ENCODE assay signal across 14 mouse cellular contexts in the genomic region with DNA sequence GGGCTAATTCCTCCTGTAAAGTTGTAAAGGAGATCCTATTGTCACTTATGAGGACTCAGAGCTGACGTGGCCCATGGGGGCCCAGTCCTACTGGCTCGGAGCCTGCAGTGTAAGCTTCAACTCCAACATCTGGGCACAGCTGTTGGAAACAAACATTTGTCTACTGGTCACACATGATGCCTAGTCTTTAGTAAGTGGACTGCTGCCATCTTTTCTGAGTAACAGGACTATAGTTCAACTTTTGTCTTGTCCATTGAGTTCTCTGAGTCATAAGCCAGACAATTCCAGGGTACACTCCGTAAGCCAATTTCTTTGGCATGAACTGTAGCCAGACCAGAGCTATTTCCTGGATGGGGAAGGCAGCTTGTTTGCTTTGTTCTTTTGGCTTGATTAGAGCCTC. TPM values are rescaled to one million over a fixed set of nuclear protein-coding genes. Genes with fewer than 3 reads are reported as not detected.
DNase-seq lines count a peak whose midpoint lies in the region; ATAC-seq lines count a peak whose summit lies in the region.
"Had no signal": no experiment of that assay in that cellular context is flagged by ENCODE, and none has a peak within 500 bp of the region (broad histone marks: within the 10 kb centered on the region; RNA-seq: fewer than 3 reads in every experiment).

No protein-coding gene starts in this region.

- H3K4me3 ChIP-seq in stomach, embryonic 16.5 days (replicated peaks; ENCODE audit: low read length): no peak overlapping the region
- H3K4me3 ChIP-seq: forebrain, embryonic 15.5 days; heart, embryonic 15.5 days; limb, embryonic 10.5 days had no signal

- peak overlapping the region; percentile 22; the same call in 1 of the 2 replicates for H3K27ac ChIP-seq in stomach, embryonic 16.5 days (ENCODE audit: low read length)
- H3K27ac ChIP-seq: forebrain, embryonic 15.5 days; heart, embryonic 15.5 days; limb, embryonic 10.5 days had no signal

- H3K4me1 ChIP-seq in stomach, embryonic 16.5 days (ENCODE audit: control insufficient read depth, insufficient read depth, low read length): peaks cover 7% of the 10 kb centered on the region; the same call in 1 of the 2 replicates
- H3K4me1 ChIP-seq: forebrain, embryonic 15.5 days; heart, embryonic 15.5 days; limb, embryonic 10.5 days had no signal

- DNase-seq in kidney, postnatal 36 days: peak; percentile 16 to 49
- no peak for DNase-seq in kidney, adult 11 months
- DNase-seq in fat pad, adult 2 months (ENCODE audit: extremely low read depth, low read depth, low spot score): peak; percentile 62
- DNase-seq in heart, postnatal 4 days: peak; percentile 65
- no peak for DNase-seq in layer of hippocampus, postnatal 14 days (ENCODE audit: low spot score in 2 of 2)
- DNase-seq: adrenal gland, adult 8-10 months; embryo, embryonic 11 days; layer of hippocampus, adult 9-11 months had no signal

- H3K9me3 ChIP-seq in stomach, embryonic 16.5 days (replicated peaks; ENCODE audit: control insufficient read depth, low read length): no peaks in the 10 kb centered on the region
- H3K9me3 ChIP-seq: forebrain, embryonic 15.5 days; heart, embryonic 15.5 days; limb, embryonic 10.5 days had no signal

- H3K36me3 ChIP-seq in stomach, embryonic 16.5 days (ENCODE audit: control insufficient read depth, insufficient read depth, low read length): no peaks in the 10 kb centered on the region
- H3K36me3 ChIP-seq: forebrain, embryonic 15.5 days; heart, embryonic 15.5 days; limb, embryonic 10.5 days had no signal

- H3K27me3 ChIP-seq in stomach, embryonic 16.5 days (ENCODE audit: control insufficient read depth, insufficient read depth, low read length): no peaks in the 10 kb centered on the region
- H3K27me3 ChIP-seq: forebrain, embryonic 15.5 days; heart, embryonic 15.5 days had no signal

- H3K4me2 ChIP-seq in stomach, embryonic 16.5 days (ENCODE audit: low read depth, low read length): no peak overlapping the region
- H3K4me2 ChIP-seq: forebrain, embryonic 15.5 days; heart, embryonic 15.5 days had no signal

- WGBS in stomach, embryonic 16.5 days: 55% methylated on average over 3 of the region's 3 CpGs

- 0 out of 2 replicates have a peak, but pooled peaks have one; percentile 56 for ATAC-seq in stomach, embryonic 16.5 days (ENCODE audit: insufficient read depth, low FRiP score)
- ATAC-seq in inflammation-experienced regulatory T-cells, adult 6 months: no peak
- ATAC-seq: forebrain, embryonic 15.5 days had no signal

- no peak overlapping the region for H3K9ac ChIP-seq in stomach, embryonic 16.5 days (ENCODE audit: low read length)
- H3K9ac ChIP-seq: forebrain, embryonic 15.5 days; heart, embryonic 15.5 days had no signal

RNA-seq across cellular contexts. Expression of a gene that starts 58.6 kb away (rescaled TPM):
- under 1 TPM; 0.47 to 0.55 TPM for total RNA-seq in heart, postnatal 4 days (2021)
- polyA plus RNA-seq in stomach, embryonic 16.5 days (2015; fragmentation: Nextera tagmentation; extraction: Ambion mirVana): 0.94 and 1.3 TPM in 2 replicates
- not detected for polyA plus RNA-seq in inflammation-experienced regulatory T-cells, adult 6 months (2017; shearing (Covaris generic))
- 1 to 10 TPM; 3.6 to 4.2 TPM for total RNA-seq in layer of hippocampus, postnatal 14 days (2021)
- total RNA-seq: ES-E14 had no signal

Comparison
In these comparisons a context has a peak if more than half of its experiments do, and no peak if none do; other contexts are left out.
1. DNase-seq: peak in kidney, postnatal 36 days (2 of 2), fat pad, adult 2 months (single experiment) and heart, postnatal 4 days (single experiment); none in kidney, adult 11 months (single experiment) and layer of hippocampus, postnatal 14 days (0 of 2).